Mouse (Mus musculus) CH12.LX (cell line): ENCODE results near the gene Reln. TPM values are rescaled to one million over a fixed set of nuclear protein-coding genes. Genes with fewer than 3 reads are reported as not detected.

ENCODE experiments used
- DNase-seq: peaks from one replicate; pipeline ENCODE4 v3.0.0-alpha.2; 2013; ENCODE audit errors: extremely low read depth
- H3K27ac ChIP-seq: 2 replicates; pipeline ENCODE4 v1.5.1; 2012; ENCODE audit warnings: low read depth, mild to moderate bottlenecking, control low read depth, moderate library complexity; ENCODE audit not compliant: insufficient read depth
- H3K27me3 ChIP-seq: replicated peaks from 2 replicates; pipeline ENCODE3; 2012; ENCODE audit warnings: inconsistent platforms
- H3K36me3 ChIP-seq, 2 experiments: replicated peaks in 1 of 2; 2 replicates each; pipeline versions ENCODE3 to v1.6.1; 2012; ENCODE audit warnings: inconsistent platforms in 1 of 2, low read length in 1 of 2, mild to moderate bottlenecking in 1 of 2, mixed read lengths in 1 of 2, moderate library complexity in 1 of 2; ENCODE audit not compliant: control insufficient read depth in 1 of 2, insufficient read depth in 1 of 2
- H3K4me1 ChIP-seq, 2 experiments: 2 replicates each; pipeline ENCODE4 v1.6.1; 2012; ENCODE audit warnings: inconsistent platforms in 1 of 2, moderate library complexity in 1 of 2; ENCODE audit not compliant: insufficient read depth in 2 of 2, control insufficient read depth in 1 of 2
- H3K4me2 ChIP-seq: 2 replicates; pipeline ENCODE4 v1.6.1; 2012; ENCODE audit warnings: low read depth, mild to moderate bottlenecking, control low read depth; ENCODE audit not compliant: poor library complexity, insufficient read depth, severe bottlenecking
- H3K4me3 ChIP-seq, 3 experiments: fragments of 150-350 bp in 1 of 3; sonication (generic) in 1 of 3; replicated peaks in 1 of 3; 2 replicates each; pipeline versions ENCODE3 to v1.5.1; 2011 to 2012; ENCODE audit warnings: low read depth in 2 of 3, low read length in 2 of 3, mild to moderate bottlenecking in 2 of 3, moderate library complexity in 2 of 3, control low read depth in 1 of 3, improper control_type of control experiment in 1 of 3, inconsistent platforms in 1 of 3, mixed read lengths in 1 of 3; ENCODE audit not compliant: poor library complexity in 1 of 3
- H3K79me2 ChIP-seq: replicated peaks from 2 replicates; pipeline ENCODE4 v1.6.1; 2012; ENCODE audit warnings: mild to moderate bottlenecking, moderate library complexity; ENCODE audit not compliant: control insufficient read depth, poor library complexity, insufficient read depth, severe bottlenecking; ENCODE audit errors: extremely low read depth
- H3K9ac ChIP-seq: 2 replicates; pipeline ENCODE4 v1.6.1; 2012; ENCODE audit warnings: low read depth, mild to moderate bottlenecking, control low read depth, moderate library complexity; ENCODE audit not compliant: insufficient read depth
- H3K9me3 ChIP-seq: replicated peaks from 2 replicates; pipeline ENCODE3; 2012; ENCODE audit warnings: low read length, inconsistent platforms, mixed read lengths
- BHLHE40 ChIP-seq: IDR thresholded peaks from 2 replicates; pipeline ENCODE4 v1.6.1; 2011; ENCODE audit warnings: mild to moderate bottlenecking, low read depth, low read length, improper control_type of control experiment
- CHD1 ChIP-seq: IDR thresholded peaks from 2 replicates; pipeline ENCODE4 v1.6.1; 2012; ENCODE audit warnings: low read depth, low read length, improper control_type of control experiment, inconsistent platforms
- CHD2 ChIP-seq: IDR thresholded peaks from 2 replicates; pipeline ENCODE4 v1.6.1; 2011; ENCODE audit warnings: low read length, improper control_type of control experiment
- CTCF ChIP-seq, 2 experiments: IDR thresholded peaks in 1 of 2; conservative IDR thresholded peaks in 1 of 2; 2 replicates each; pipeline ENCODE4 v1.5.1; 2011 to 2012; ENCODE audit warnings: low read depth in 2 of 2, low read length in 2 of 2, improper control_type of control experiment in 1 of 2, inconsistent platforms in 1 of 2, mild to moderate bottlenecking in 1 of 2, moderate library complexity in 1 of 2
- E2F4 ChIP-seq: IDR thresholded peaks from 2 replicates; pipeline ENCODE4 v1.6.1; 2011; ENCODE audit warnings: low read depth, low read length, improper control_type of control experiment; ENCODE audit not compliant: insufficient replicate concordance
- ELF1 ChIP-seq: IDR thresholded peaks from 2 replicates; pipeline ENCODE4 v1.6.1; 2014; ENCODE audit warnings: low read depth, mild to moderate bottlenecking, inconsistent platforms, low read length, improper control_type of control experiment
- EP300 ChIP-seq: IDR thresholded peaks from 2 replicates; pipeline ENCODE4 v1.6.1; 2011; ENCODE audit warnings: low read length, improper control_type of control experiment
- ETS1 ChIP-seq: conservative IDR thresholded peaks from 2 replicates; pipeline ENCODE4 v1.6.1; 2012; ENCODE audit warnings: low read depth, mild to moderate bottlenecking, inconsistent platforms, low read length, improper control_type of control experiment, moderate library complexity
- GABPA ChIP-seq: IDR thresholded peaks from 2 replicates; pipeline ENCODE4 v1.6.1; 2012; ENCODE audit warnings: low read depth, low read length, improper control_type of control experiment, inconsistent platforms; ENCODE audit not compliant: insufficient replicate concordance
- HCFC1 ChIP-seq: IDR thresholded peaks from 2 replicates; pipeline ENCODE4 v1.6.1; 2012; ENCODE audit warnings: low read depth, mild to moderate bottlenecking, inconsistent platforms, low read length, improper control_type of control experiment
- IRF4 ChIP-seq: IDR thresholded peaks from 2 replicates; pipeline ENCODE4 v1.6.1; 2014; ENCODE audit warnings: low read depth, mild to moderate bottlenecking, inconsistent platforms, low read length, improper control_type of control experiment
- JUN ChIP-seq: IDR thresholded peaks from 2 replicates; pipeline ENCODE4 v1.6.1; 2011; ENCODE audit warnings: low read depth, mild to moderate bottlenecking, low read length, improper control_type of control experiment, moderate library complexity; ENCODE audit not compliant: insufficient read depth
- JUND ChIP-seq: conservative IDR thresholded peaks from 2 replicates; pipeline ENCODE4 v1.6.1; 2011; ENCODE audit warnings: low read depth, low read length, improper control_type of control experiment
- KAT2A ChIP-seq: IDR thresholded peaks from 2 replicates; pipeline ENCODE4 v1.6.1; 2012; ENCODE audit warnings: low read length, improper control_type of control experiment, inconsistent platforms; ENCODE audit not compliant: insufficient replicate concordance
- MAFK ChIP-seq: IDR thresholded peaks from 2 replicates; pipeline ENCODE4 v1.6.1; 2011; ENCODE audit warnings: low read length, improper control_type of control experiment; ENCODE audit not compliant: insufficient replicate concordance
- MAX ChIP-seq: IDR thresholded peaks from 2 replicates; pipeline ENCODE4 v1.6.1; 2011; ENCODE audit warnings: low read length, improper control_type of control experiment
- MAZ ChIP-seq: IDR thresholded peaks from 2 replicates; pipeline ENCODE4 v1.6.1; 2012; ENCODE audit warnings: low read depth, mild to moderate bottlenecking, inconsistent platforms, low read length, improper control_type of control experiment, moderate library complexity
- MEF2A ChIP-seq: IDR thresholded peaks from 2 replicates; pipeline ENCODE4 v1.6.1; 2014; ENCODE audit warnings: low read depth, mild to moderate bottlenecking, inconsistent platforms, low read length, improper control_type of control experiment, borderline replicate concordance
- MXI1 ChIP-seq: IDR thresholded peaks from 2 replicates; pipeline ENCODE4 v1.6.1; 2011; ENCODE audit warnings: mild to moderate bottlenecking, low read depth, low read length, improper control_type of control experiment
- MYC ChIP-seq: IDR thresholded peaks from 2 replicates; pipeline ENCODE4 v1.6.1; 2011; ENCODE audit warnings: low read depth, mild to moderate bottlenecking, improper control_type of control experiment, low read length
- NELFE ChIP-seq: IDR thresholded peaks from 2 replicates; pipeline ENCODE4 v1.6.1; 2011; ENCODE audit warnings: low read depth, low read length, improper control_type of control experiment
- NRF1 ChIP-seq: IDR thresholded peaks from 2 replicates; pipeline ENCODE4 v1.6.1; 2014; ENCODE audit warnings: low read depth, mild to moderate bottlenecking, inconsistent platforms, low read length, improper control_type of control experiment, moderate library complexity
- PAX5 ChIP-seq: IDR thresholded peaks from 2 replicates; pipeline ENCODE4 v1.6.1; 2012; ENCODE audit warnings: low read length, inconsistent platforms, mixed read lengths
- POLR2A ChIP-seq: IDR thresholded peaks from 2 replicates; pipeline ENCODE4 v1.6.1; 2011; ENCODE audit warnings: low read depth, mild to moderate bottlenecking, improper control_type of control experiment, low read length
- POLR2AphosphoS2 ChIP-seq: IDR thresholded peaks from 2 replicates; pipeline ENCODE4 v1.6.1; 2011; ENCODE audit warnings: low read depth, low read length, improper control_type of control experiment
- RAD21 ChIP-seq: IDR thresholded peaks from 2 replicates; pipeline ENCODE4 v1.6.1; 2011; ENCODE audit warnings: low read depth, mild to moderate bottlenecking, low read length, improper control_type of control experiment, moderate library complexity
- RCOR1 ChIP-seq: conservative IDR thresholded peaks from 2 replicates; pipeline ENCODE4 v1.6.1; 2012; ENCODE audit warnings: low read depth, mild to moderate bottlenecking, inconsistent platforms, low read length, improper control_type of control experiment
- SIN3A ChIP-seq: IDR thresholded peaks from 2 replicates; pipeline ENCODE4 v1.6.1; 2012; ENCODE audit warnings: low read length, improper control_type of control experiment, inconsistent platforms
- TBP ChIP-seq: conservative IDR thresholded peaks from 2 replicates; pipeline ENCODE4 v1.6.1; 2011; ENCODE audit warnings: low read depth, low read length, improper control_type of control experiment
- TCF12 ChIP-seq: IDR thresholded peaks from 2 replicates; pipeline ENCODE4 v1.6.1; 2014; ENCODE audit warnings: low read depth, mild to moderate bottlenecking, inconsistent platforms, low read length, improper control_type of control experiment
- UBTF ChIP-seq: IDR thresholded peaks from 2 replicates; pipeline ENCODE4 v1.6.1; 2012; ENCODE audit warnings: low read depth, mild to moderate bottlenecking, inconsistent platforms, low read length, improper control_type of control experiment, moderate library complexity
- USF1 ChIP-seq: IDR thresholded peaks from 2 replicates; pipeline ENCODE4 v1.6.1; 2014; ENCODE audit warnings: low read depth, mild to moderate bottlenecking, inconsistent platforms, low read length, improper control_type of control experiment
- USF2 ChIP-seq: conservative IDR thresholded peaks from 2 replicates; pipeline ENCODE4 v1.6.1; 2011; ENCODE audit warnings: low read depth, low read length, improper control_type of control experiment
- ZC3H11A ChIP-seq: IDR thresholded peaks from 2 replicates; pipeline ENCODE4 v1.6.1; 2012; ENCODE audit warnings: low read depth, mild to moderate bottlenecking, inconsistent platforms, low read length, improper control_type of control experiment
- ZKSCAN1 ChIP-seq: IDR thresholded peaks from 2 replicates; pipeline ENCODE4 v1.6.1; 2012; ENCODE audit warnings: low read depth, inconsistent platforms, low read length, improper control_type of control experiment, borderline replicate concordance
- ZMIZ1 ChIP-seq: IDR thresholded peaks from 2 replicates; pipeline ENCODE4 v1.6.1; 2012; ENCODE audit warnings: low read depth, mild to moderate bottlenecking, inconsistent platforms, low read length, improper control_type of control experiment
- ZNF384 ChIP-seq: IDR thresholded peaks from 2 replicates; pipeline ENCODE4 v1.6.1; 2012; ENCODE audit warnings: low read depth, low read length, improper control_type of control experiment, inconsistent platforms
- dilution Hi-C: fragments of 300-500 bp; cut with MboI; formaldehyde crosslinking; loops from 2 replicates; pipeline ENCODE4 v1.14.3; 2020; ENCODE audit warnings: low sequenced_read_pairs; ENCODE audit not compliant: extremely low pct_unique_long_range_greater_than_20kb, extremely low pct_ligation_motif_present
- in situ Hi-C: fragments of 300-500 bp; cut with MboI; formaldehyde crosslinking; loops from 3 replicates; pipeline ENCODE4 v1.14.3; 2019; ENCODE audit warnings: low sequenced_read_pairs, low pct_ligation_motif_present, low pct_unique_long_range_greater_than_20kb, mixed read lengths
- polyA plus RNA-seq: library from polyadenylated mRNA; unstranded; fragments of >175 nt; gene quantifications from 2 replicates; pipeline ENCODE4 v1.2.1, GENCODE M21; 2012; ENCODE audit warnings: low read depth; ENCODE audit not compliant: insufficient read length
- total RNA-seq, 2 experiments: library from RNA; depleted of rRNA; stranded (reverse); fragments of 300-350 nt in 1 of 2; fragments of >200 nt in 1 of 2; gene quantifications; 2 replicates each; pipeline ENCODE4 v1.2.3; 2012 to 2014

Reln gene
- total and polyA plus RNA-seq, 3 experiments = 0.03 to 0.04 TPM; not detected in 1

DNA sequence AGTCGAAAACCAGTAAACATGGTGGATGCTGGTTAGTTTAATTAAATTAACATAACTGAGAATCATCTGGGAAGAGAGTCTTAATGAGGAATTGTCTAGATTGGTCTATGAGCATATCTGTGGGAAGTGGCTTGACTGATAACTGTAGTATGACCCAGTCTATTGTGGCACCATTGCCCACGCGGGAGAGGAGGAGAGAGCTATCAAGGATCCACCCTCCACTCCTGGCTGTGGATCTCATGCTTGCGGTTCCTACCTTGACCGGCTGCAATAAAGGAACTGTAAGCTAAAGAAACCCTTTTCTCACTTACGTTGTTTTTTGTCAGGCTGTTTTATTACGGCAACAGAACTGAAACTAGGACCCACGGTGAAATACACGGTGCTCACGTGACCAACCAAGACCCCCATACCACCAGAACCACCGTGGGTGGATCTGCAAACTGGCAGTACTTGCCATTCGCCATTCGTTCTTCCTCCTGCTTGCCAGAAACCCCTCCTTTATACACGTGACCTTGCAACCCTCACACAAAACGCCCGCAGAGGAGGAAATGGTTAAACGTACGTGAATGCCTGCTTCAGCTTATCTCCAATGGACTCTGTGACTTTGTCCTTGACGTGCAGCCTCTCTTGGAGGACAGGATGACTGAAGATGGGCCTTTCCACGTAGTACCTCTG is 497.7 kb downstream of the Reln start:
- dilution Hi-C loops = no loop called here
- peak overlapping the region in 2 of 3 experiments; percentile 21 to 52 for H3K4me3 ChIP-seq
- peak overlapping the region; percentile 33; the same call in 1 of the 2 replicates for H3K4me2 ChIP-seq
- H3K9ac ChIP-seq = peak overlapping the region; percentile 53
- no peaks in the 10 kb centered on the region for H3K27me3 ChIP-seq
- in situ Hi-C loops = no loop called here
- H3K4me1 ChIP-seq = peaks cover 2 to 15% of the 10 kb centered on the region in 2 experiments; a peak in 2 of 4 replicates
- TF ChIP-seq IRF4 (no peak), MAFK (no peak), ZKSCAN1 (no peak), MYC (0 out of 2 replicates have a peak, but pooled peaks have one; percentile 13), MAZ (no peak), ZNF384 (no peak), PAX5 (no peak), CTCF (conservative IDR thresholded peaks at IDR 0.05 in 1 of 2, IDR thresholded peaks at IDR 0.05 in 1 of 2; ENCODE audit: low read depth in 2 of 2, low read length in 2 of 2) (no peak), GABPA (no peak), TCF12 (0 out of 2 replicates have a peak, but pooled peaks have one; percentile 16), RAD21 (no peak), ZMIZ1 (no peak), EP300 (no peak), CHD1 (no peak), NELFE (no peak), ELF1 (no peak), JUND (no peak), SIN3A (no peak), HCFC1 (no peak), MXI1 (0 out of 2 replicates have a peak, but pooled peaks have one; percentile 28), POLR2A (peak; percentile 39; the same call in 1 of the 2 replicates), NRF1 (no peak), JUN (no peak), USF2 (peak; percentile 49), BHLHE40 (peak; percentile 93), USF1 (peak; percentile 69), MEF2A (no peak), ETS1 (no peak), E2F4 (no peak), RCOR1 (no peak), TBP (0 out of 2 replicates have a peak, but pooled peaks have one; percentile 26), ZC3H11A (no peak), POLR2AphosphoS2 (no peak), UBTF (no peak), MAX (peak; percentile 31; the same call in 1 of the 2 replicates), KAT2A (no peak), CHD2 (no peak)
- H3K9me3 ChIP-seq = no peaks in the 10 kb centered on the region
- no peaks in the 10 kb centered on the region for H3K36me3 ChIP-seq
- H3K79me2 ChIP-seq = no peaks in the 10 kb centered on the region
- no peak for DNase-seq
- no peak overlapping the region for H3K27ac ChIP-seq
